Mouse (Mus musculus): ENCODE data around the gene Olfr549.

GRCm38 (mm10) chr7:102511927-102512326 lies 37.7 kb upstream of the Olfr549 start:
- TF ChIP-seq CTCF (IDR thresholded peaks at IDR 0.05) = no peak
- TF ChIP-seq EP300 (IDR thresholded peaks at IDR 0.05; ENCODE audit: insufficient read depth, low read depth, low read length) = no peak
- no peak for TF ChIP-seq POLR2A (IDR thresholded peaks at IDR 0.05; ENCODE audit: insufficient read depth, low read depth, low read length)

All from heart, adult 2 months (tissue).